Mouse (Mus musculus) right cerebral cortex, postnatal 25 days (tissue): ENCODE results near the gene Casc4.
A peak's percentile ranks its signal among the peaks of the same experiment; 100 is the strongest.
"Not testable (repeated sequence)": the region's sequence is repeated elsewhere in the genome, so short reads cannot be mapped to it uniquely, and the experiment has no call there.

Source experiments
- DNase-seq: peaks from one replicate; pipeline ENCODE4 v3.0.0; 2022

Gene Casc4

DNA sequence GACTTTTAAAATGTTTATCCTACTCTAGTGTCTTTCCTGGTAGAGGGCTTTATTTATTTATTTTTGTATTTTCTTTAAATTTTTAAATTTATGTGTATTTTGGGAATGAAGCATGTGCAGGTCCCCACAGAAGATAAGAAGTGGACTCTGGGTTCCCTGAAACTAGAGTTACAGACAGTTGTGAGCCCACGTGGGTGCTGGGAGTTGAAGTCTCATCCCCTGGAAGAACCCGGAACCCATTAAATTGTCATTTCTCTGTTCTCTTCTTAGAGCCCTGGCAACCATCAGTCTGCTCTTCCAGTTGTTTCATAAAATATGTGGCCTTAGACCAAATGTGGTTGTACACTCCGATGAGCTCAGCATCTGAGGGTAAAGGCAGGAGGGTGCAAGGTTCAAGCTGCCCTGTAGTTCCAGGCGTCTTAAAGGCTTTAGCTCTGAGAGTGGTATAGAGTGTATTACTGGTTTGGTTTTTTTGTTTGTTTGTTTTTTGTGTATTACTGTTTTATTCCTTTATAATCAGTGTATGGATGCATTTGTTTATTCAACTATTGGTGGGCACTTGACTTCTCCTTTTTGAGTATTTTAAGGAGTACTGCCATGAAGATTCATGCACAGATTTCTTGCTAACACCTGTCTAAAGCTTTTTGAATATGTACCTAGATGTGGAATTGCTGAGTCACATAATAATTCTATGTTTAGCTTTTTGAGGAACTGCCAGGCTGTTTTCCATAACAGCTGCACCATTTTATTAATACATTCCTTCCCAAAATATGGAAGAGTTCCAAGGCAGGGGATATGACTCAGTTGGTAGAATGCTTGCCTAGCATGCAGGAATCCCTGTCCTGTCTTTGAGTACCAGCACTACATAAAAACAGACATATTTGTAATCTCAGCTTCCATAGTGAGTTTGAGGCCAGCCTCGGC, 49.5 kb downstream of the Casc4 start:
- no peak for DNase-seq

DNA sequence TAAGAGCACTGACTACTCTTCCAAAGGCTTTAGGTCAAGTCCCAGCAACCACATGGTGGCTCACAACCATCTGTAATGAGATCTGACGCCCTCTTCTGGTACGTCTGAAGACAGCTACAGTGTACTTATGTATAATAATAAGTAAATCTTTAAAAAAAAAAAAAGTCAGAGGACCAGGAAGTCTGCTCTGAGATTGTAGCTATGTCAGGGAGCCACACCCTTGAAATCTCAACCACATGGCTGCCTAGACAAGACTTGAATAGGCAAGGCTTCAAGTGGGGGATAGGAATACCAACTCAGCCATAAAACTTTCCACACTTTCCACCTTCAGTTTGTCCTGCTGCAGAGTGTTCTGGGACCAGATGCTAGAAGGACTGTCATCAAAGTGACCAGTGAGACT, 70.9 kb downstream of the Casc4 start:
- not testable (repeated sequence) for DNase-seq

DNA sequence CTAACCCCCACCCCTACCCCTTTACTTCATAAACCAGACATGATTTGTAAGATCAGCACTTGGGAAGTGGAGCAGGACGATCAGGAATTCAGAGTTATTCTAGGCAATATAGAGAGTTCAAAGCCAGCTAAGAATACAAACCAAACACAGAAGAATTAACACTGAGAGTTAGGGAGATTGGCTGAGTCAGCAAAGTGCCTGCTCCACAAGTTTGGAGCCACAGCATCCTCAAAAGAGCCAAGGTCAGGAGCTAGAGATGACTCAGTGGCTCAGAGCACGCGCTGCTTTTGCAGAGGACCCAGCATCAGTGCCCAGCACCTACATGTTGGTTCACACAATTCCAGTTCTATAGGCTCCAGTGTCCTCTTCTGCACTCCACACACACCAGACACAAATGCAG, 76.6 kb downstream of the Casc4 start:
- DNase-seq = no peak

DNA sequence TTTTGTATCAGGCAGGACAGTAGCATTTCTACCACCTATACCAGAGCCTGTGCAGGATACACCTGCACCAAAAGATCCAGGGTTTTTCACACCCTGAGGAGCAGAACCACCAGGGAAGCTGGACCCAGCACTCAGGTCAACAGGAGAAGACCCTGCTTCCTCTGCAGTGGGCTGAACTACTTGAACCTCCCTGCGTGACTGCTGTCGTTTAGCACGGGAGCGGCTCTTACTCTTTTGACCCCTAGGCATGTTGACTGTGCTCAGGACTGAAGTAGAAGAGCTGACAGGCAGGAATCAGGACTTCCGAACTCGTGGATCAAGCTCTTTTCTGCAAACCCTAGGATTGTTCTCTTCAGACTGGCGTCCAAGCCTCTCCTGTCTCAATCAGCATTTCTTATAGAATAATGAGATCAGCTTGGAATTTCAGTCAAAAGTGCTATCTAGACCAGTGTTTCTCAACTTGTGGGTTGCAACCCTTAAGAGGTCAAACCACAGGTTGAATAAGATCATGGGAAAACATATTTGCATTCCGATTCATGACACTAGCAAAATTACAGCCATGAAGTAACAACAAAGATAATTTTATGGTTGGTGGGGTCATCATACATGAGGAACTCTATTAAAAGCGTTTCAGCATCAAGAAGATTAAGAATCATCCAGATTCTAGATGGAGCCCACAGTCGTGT, 88.3 kb downstream of the Casc4 start:
- no peak for DNase-seq

DNA sequence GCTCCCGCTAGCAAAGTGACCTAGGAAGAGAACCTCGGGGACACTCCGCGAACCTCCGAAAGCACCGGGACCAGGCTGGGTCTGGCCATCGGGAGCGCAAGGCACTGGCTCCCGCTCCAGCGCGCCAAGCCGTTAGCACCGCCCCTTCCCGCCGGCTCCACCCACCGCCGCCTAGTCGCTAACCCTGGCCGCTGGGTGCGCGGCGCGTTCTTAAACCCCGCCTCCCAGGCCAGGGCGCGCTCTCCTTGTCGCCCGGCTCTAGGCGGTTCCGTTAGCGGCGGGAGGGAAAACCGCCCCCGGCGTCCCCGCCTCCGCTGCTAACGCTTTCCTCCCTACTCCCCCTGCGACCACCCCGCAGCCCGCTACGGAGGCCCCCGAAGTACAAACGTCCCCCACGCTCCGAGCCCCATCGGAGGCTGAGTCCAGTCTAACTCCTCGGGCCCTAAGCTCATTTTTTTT, 89.0 kb downstream of the Casc4 start, which contains the start of the genes Ctdspl2 and Mageb3:
Ctdspl2 (plus strand) TSS at position 237 of the 459 bp plus-strand sequence.
Mageb3 (minus strand) TSS at position 328 of the 459 bp plus-strand sequence.
- peak; percentile 94 for DNase-seq

DNA sequence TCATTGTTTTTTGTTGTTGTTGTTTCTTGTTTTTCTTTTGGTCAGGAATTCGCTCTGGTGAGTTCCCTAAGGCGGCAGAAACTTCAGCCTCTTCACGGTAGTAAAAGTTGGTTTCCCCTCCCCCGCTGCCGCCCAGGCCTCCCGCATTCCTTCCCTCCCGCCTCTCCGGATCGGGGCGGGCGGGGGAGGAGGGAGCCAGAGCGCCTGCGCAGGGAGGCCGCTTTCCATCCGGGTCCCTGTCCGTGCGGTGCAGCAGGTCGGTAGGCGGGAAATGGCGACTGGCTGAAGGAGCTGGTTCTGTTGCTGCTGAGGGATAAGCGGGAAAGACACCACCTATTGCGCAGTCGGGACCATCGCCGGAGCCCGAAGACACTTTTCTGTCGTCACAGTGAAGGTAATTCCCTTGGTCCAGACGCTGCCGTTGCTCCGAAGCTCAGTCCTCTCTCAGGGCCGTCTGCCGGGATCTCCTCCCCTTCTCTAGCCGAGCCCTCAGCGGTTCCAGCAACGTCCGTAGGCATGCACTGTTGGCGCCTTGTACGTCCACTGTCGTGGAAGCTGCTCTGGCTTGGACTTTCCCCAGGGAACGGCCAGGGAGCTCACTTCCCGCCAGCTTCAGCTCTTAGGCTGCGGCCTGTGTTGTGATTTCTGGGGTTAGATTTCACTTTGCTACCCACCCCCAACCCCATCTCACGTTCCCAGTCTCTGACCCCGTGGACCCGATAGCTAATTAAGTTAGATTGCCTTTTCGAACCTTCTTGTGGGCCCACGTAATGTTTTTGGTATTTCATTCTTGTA, 89.7 kb downstream of the Casc4 start:
- peak; percentile 96 for DNase-seq

DNA sequence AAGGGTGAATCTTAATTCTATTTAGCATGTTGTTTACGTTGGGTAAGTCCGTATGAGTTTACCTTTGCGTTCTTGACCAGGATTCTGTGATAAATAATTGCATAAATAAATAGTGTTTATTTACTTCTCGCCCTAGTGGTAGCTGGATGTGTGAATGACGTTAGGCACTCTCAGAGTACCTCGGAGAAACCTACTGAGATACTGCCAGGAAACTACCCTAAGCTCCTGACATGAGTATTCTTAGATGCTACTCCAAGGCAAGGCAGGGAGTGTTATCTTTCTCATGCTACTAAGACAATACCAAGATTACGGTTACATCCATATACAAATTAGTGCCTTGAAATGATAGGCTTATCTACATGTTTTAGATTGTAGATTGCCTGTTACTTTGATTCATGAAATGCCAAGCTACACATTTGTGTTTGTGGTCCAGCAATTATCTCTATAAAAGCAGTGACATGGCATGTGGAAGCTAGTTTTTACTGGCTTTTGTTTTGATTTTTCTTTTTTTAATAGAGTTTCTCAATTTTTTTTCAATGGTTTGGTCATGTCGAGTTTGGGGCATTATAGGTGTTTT, 90.5 kb downstream of the Casc4 start:
- DNase-seq = no peak
